Mouse (Mus musculus) E14TG2a.4 (cell line): Measurements from ENCODE around the gene Relt.

ENCODE experiments used
- H3K27me3 ChIP-seq: 2 replicates; pipeline ENCODE4 v1.6.1; 2014; ENCODE audit warnings: low read length, control low read depth; ENCODE audit not compliant: insufficient read depth
- H3K36me3 ChIP-seq: 2 replicates; pipeline ENCODE4 v1.6.1; 2014; ENCODE audit warnings: low read length, control low read depth; ENCODE audit not compliant: insufficient read depth
- H3K4me1 ChIP-seq: replicated peaks from 2 replicates; pipeline ENCODE4 v1.6.1; 2014; ENCODE audit warnings: low read depth, low read length, control low read depth
- H3K4me3 ChIP-seq: replicated peaks from 2 replicates; pipeline ENCODE4 v1.5.1; 2014; ENCODE audit warnings: mild to moderate bottlenecking, low read length
- H3K9me3 ChIP-seq: 2 replicates; pipeline ENCODE4 v1.6.1; 2014; ENCODE audit warnings: low read length, control low read depth
- CTCF ChIP-seq: conservative IDR thresholded peaks from 2 replicates; pipeline ENCODE4 v1.5.1; 2014; ENCODE audit warnings: low read length
- NANOG ChIP-seq: IDR thresholded peaks from 2 replicates; pipeline ENCODE4 v1.6.1; 2014; ENCODE audit warnings: borderline replicate concordance, low read length, mixed read lengths
- POU5F1 ChIP-seq: IDR thresholded peaks from 2 replicates; pipeline ENCODE4 v1.6.1; 2014; ENCODE audit warnings: low read length, borderline replicate concordance

Gene Relt

DNA sequence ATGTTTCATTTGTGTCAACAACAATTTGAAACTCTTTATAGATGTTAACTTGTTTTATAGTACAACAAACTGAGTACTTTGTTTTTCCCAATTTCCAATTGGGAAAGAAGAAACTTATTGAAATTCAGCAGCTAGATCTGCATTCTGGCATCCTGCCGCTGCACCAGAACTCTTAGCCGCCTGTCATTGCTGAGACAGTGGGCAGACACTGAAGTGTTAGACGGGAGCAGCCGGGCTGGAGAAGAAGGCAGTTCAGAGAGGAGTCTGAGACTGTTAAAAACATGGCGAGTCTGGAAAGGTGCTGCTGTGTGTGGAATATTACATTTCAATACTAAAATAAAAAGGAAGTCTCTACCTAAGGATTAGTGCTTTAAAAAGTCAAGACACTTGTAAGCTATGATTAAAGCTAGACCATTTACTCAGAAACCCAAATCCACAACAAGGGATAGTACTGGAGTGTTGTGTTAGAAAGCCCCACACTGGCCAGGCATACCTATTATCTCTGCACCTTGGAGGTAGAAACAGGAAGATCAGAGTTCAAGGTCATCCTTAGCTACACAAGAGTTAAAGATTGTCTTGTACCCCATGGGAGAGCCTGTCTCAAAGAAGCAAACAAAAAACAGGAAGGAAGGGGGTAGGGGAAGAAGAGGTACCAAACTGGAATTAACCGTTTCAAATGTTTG, 46.3 kb downstream of the Relt start:
- Histone ChIP-seq H3K4me3 (peak overlapping the region; percentile 2; the same call in 1 of the 2 replicates), H3K9me3 (no peaks in the 10 kb centered on the region), H3K4me1 (peaks cover 72% of the 10 kb centered on the region), H3K36me3 (peaks cover 15% of the 10 kb centered on the region; the same call in 1 of the 2 replicates), H3K27me3 (no peaks in the 10 kb centered on the region)
- TF ChIP-seq CTCF (no peak), POU5F1 (no peak), NANOG (peak; percentile 60; the same call in 1 of the 2 replicates)

DNA sequence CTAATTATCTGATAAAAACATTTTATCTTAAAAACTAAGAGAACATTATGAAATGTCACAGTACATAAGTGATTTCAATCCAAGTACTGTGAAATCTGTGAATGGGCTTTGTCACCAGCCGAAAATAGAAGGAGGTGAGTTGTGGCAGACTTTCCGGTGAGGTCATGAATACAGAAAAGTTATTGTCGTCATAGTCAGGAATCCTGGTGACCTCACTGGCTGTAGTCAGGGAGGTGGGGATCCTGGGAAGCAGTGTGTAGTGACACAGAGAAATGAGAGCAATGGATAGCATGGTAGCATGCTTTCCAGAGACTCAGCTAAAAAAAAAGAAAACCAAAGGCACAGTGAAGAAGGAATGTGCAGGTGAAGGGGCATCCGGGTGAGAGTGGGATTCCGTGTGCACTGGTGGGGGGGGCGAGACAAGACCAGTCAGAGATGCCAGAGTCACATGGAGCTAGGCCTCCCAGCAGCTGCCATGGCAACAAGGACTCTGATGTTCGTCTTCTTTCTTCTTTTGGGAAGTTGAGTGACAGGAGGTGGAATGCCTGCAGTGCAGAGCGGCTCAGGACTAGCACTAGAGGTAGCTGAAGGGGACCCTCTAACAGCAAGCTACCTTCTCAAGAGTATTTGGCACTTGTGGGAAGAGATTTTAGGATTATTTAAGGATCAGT, 47.2 kb downstream of the Relt start:
- H3K9me3 ChIP-seq = no peaks in the 10 kb centered on the region
- no peaks in the 10 kb centered on the region for H3K27me3 ChIP-seq
- TF ChIP-seq POU5F1 (no peak), CTCF (no peak), NANOG (no peak)
- peaks cover 73% of the 10 kb centered on the region for H3K4me1 ChIP-seq
- peaks cover 15% of the 10 kb centered on the region; the same call in 1 of the 2 replicates for H3K36me3 ChIP-seq
- no peak overlapping the region for H3K4me3 ChIP-seq

DNA sequence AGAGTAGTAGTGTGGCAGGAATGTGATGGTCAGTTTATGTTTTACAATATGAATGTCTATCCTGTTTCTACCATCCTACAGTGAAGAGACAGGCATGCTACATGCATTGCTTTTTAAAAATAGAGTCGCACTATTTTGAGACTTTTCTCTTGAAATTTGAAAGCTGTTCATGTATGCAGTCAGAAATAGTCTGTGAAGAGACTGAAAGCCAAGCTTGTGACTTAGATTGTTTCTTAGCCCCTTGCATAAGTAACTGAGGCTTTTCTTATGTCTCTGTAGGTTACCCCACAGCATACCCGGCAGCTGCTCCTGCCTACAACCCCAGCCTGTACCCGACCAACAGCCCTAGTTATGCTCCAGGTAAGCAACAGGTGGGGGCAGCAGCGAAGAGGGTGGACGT, 50.6 kb downstream of the Relt start:
- Histone ChIP-seq H3K27me3 (no peaks in the 10 kb centered on the region), H3K4me3 (no peak overlapping the region), H3K9me3 (no peaks in the 10 kb centered on the region), H3K4me1 (peaks cover 57% of the 10 kb centered on the region), H3K36me3 (peaks cover 15% of the 10 kb centered on the region)
- TF ChIP-seq NANOG = no peak
- no peak for TF ChIP-seq CTCF
- no peak for TF ChIP-seq POU5F1

DNA sequence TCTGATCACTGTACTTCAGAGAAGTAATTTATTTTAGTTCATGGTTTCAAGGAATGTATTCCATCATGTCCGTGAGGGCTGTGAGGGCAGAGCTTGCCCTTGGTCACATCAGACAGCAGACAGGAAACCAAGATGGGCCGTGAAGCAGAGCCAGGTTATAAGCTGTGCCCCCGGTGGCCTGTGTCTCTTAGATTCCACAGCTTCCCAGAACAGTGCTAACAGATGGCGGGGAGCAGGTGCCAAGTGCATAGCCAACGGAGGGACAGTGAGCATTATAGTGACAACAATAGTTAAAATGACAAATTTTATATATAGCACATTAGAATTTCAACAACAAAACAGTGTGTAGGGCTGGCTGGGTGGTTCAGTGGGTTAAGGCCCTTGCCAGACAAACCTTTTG, 51.3 kb downstream of the Relt start:
- Histone ChIP-seq H3K4me3 (no peak overlapping the region), H3K27me3 (no peaks in the 10 kb centered on the region), H3K36me3 (peaks cover 15% of the 10 kb centered on the region), H3K9me3 (no peaks in the 10 kb centered on the region), H3K4me1 (peaks cover 50% of the 10 kb centered on the region)
- TF ChIP-seq NANOG (no peak), POU5F1 (no peak), CTCF (no peak)

DNA sequence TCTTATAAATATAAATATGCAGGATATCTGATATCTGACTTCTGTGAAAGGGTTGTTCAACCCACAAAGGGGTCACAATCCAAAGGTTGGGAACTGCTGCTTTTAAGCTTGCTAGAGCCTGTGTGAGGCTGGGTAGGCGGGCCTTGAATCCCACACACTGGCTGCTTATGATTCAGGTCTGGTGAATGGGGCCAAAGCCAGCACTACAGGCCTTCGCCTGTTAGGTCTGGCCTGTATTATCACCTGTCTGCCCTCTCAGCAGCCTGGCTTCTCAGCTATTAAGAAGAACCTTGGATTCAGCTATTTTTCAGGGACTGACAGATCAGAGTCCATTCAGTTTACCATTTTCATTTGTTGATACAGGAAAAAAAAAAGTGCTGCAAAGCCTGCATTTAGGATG, 57.9 kb downstream of the Relt start:
- no peak overlapping the region for H3K4me3 ChIP-seq
- H3K36me3 ChIP-seq = peaks cover 10% of the 10 kb centered on the region
- no peaks in the 10 kb centered on the region for H3K27me3 ChIP-seq
- TF ChIP-seq NANOG (no peak), POU5F1 (no peak), CTCF (no peak)
- H3K4me1 ChIP-seq = no peaks in the 10 kb centered on the region
- H3K9me3 ChIP-seq = no peaks in the 10 kb centered on the region

DNA sequence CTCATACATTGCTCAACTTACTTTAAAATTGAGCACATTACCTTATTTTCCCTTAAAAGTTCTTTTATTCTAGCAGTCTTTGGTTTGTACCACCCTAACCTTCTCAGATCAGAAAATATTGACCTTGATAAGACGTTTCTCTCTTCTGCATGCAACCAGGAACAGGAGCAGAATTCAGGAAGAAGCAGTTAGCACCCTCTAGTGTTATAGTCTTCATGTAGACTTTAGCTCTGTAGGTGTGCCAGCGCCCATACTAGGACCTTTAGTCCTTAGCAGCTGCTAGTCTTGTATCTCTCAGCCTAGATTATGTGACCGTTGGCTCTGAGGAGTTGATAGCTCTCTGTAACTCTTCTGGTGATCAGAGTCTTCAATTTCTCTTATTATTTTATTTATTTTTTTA, 64.4 kb downstream of the Relt start:
- no peaks in the 10 kb centered on the region for H3K9me3 ChIP-seq
- no peaks in the 10 kb centered on the region for H3K4me1 ChIP-seq
- no peaks in the 10 kb centered on the region for H3K27me3 ChIP-seq
- H3K4me3 ChIP-seq = no peak overlapping the region
- H3K36me3 ChIP-seq = peaks cover 8% of the 10 kb centered on the region; the same call in 1 of the 2 replicates
- TF ChIP-seq CTCF (no peak), POU5F1 (no peak), NANOG (no peak)
